11 mouse cellular contexts compared by ENCODE assay signal in genomic region chr6:51709340-51710067, GRCm38 (mm10).
DNase-seq lines count a peak whose midpoint lies in the region; ATAC-seq and TF ChIP-seq lines count a peak whose summit lies in the region.
"Had no signal": no experiment of that assay in that cellular context is flagged by ENCODE, and none has a peak within 500 bp of the region (broad histone marks: within the 10 kb centered on the region; RNA-seq: fewer than 3 reads in every experiment).

No protein-coding gene starts in this region.

- peak; percentile 83 for DNase-seq in heart, embryonic 10.5 days (ENCODE audit: low spot score)
- DNase-seq in heart, adult 9 months (ENCODE audit: low spot score in 2 of 2), result no peak
- peak; percentile 89 for DNase-seq in ES-CJ7 (ENCODE audit: low read depth, low spot score)
- peak; percentile 35 for DNase-seq in forelimb bud, embryonic 11.5 days (ENCODE audit: low read depth, low spot score)
- DNase-seq in layer of hippocampus, postnatal 36 days, result no peak
- DNase-seq in gastrocnemius, postnatal 14 days, result no peak
- no peak for DNase-seq in left cerebral cortex, adult 2 months (ENCODE audit: extremely low spot score in 1 of 2, low spot score in 2 of 2)
- DNase-seq: right cerebral cortex, adult 18-20 months had no signal

- H3K4me1 ChIP-seq in heart, embryonic 10.5 days, result peaks cover 34% of the 10 kb centered on the region
- H3K4me1 ChIP-seq in limb, embryonic 13.5 days, result peaks cover 33% of the 10 kb centered on the region

- H3K4me2 ChIP-seq in limb, embryonic 13.5 days (replicated peaks), result no peak overlapping the region
- H3K4me2 ChIP-seq: embryonic facial prominence, embryonic 15.5 days; heart, embryonic 11.5 days had no signal

- TF ChIP-seq CTCF in left cerebral cortex, adult 2 months (IDR thresholded peaks at IDR 0.05), result no peak

- ATAC-seq in limb, embryonic 13.5 days (ENCODE audit: low FRiP score, low read depth), result no peak

- H3K4me3 ChIP-seq in heart, embryonic 10.5 days, result no peak overlapping the region
- H3K4me3 ChIP-seq in limb, embryonic 13.5 days, result no peak overlapping the region
- no peak overlapping the region for H3K4me3 ChIP-seq in left cerebral cortex, adult 2 months
- H3K4me3 ChIP-seq: embryonic facial prominence, embryonic 15.5 days had no signal

- H3K36me3 ChIP-seq in heart, embryonic 10.5 days, result no peaks in the 10 kb centered on the region
- H3K36me3 ChIP-seq in limb, embryonic 13.5 days, result no peaks in the 10 kb centered on the region
- H3K36me3 ChIP-seq: embryonic facial prominence, embryonic 15.5 days had no signal

- no peak overlapping the region for H3K9ac ChIP-seq in limb, embryonic 13.5 days
- H3K9ac ChIP-seq: embryonic facial prominence, embryonic 15.5 days had no signal

- no peak overlapping the region for H3K27ac ChIP-seq in heart, embryonic 10.5 days
- H3K27ac ChIP-seq in limb, embryonic 13.5 days, result 0 out of 2 replicates have a peak overlapping the region, but pooled peaks have one; percentile 7
- no peak overlapping the region for H3K27ac ChIP-seq in left cerebral cortex, adult 2 months
- H3K27ac ChIP-seq: embryonic facial prominence, embryonic 15.5 days had no signal

- H3K9me3 ChIP-seq in heart, embryonic 10.5 days, result no peaks in the 10 kb centered on the region
- no peaks in the 10 kb centered on the region for H3K9me3 ChIP-seq in limb, embryonic 13.5 days
- H3K9me3 ChIP-seq: embryonic facial prominence, embryonic 15.5 days had no signal

- WGBS in heart, embryonic 10.5 days, result 55% methylated on average over 11 of the region's 11 CpGs
- WGBS in limb, embryonic 13.5 days, result 21% methylated on average over 11 of the region's 11 CpGs

- intact Hi-C loops in gastrocnemius, postnatal 14 days (cut with DNase I; ENCODE audit: low total_unique reads), result no loop called here
- intact Hi-C loops in left cerebral cortex, adult 2 months (cut with DNase I), result no loop called here

- H3K27me3 ChIP-seq in heart, embryonic 10.5 days (ENCODE audit: insufficient read depth, poor library complexity, severe bottlenecking), result no peaks in the 10 kb centered on the region
- H3K27me3 ChIP-seq in limb, embryonic 13.5 days, result 0 out of 2 replicates have a peak, but pooled peaks cover 5% of the 10 kb centered on the region
- H3K27me3 ChIP-seq: embryonic facial prominence, embryonic 15.5 days had no signal

Comparison
In these comparisons a context has a peak if more than half of its experiments do, and no peak if none do; other contexts are left out.
1. DNase-seq: peak in heart, embryonic 10.5 days (single experiment), ES-CJ7 (single experiment) and forelimb bud, embryonic 11.5 days (single experiment); none in heart, adult 9 months (0 of 2), layer of hippocampus, postnatal 36 days (0 of 2), gastrocnemius, postnatal 14 days (single experiment) and left cerebral cortex, adult 2 months (0 of 2).